Mouse (Mus musculus) heart, embryonic 14.5 days (tissue): ENCODE results near the gene Mpc1. TPM values are rescaled to one million over a fixed set of nuclear protein-coding genes. Genes with fewer than 3 reads are reported as not detected.
"Not testable (repeated sequence)": the region's sequence is repeated elsewhere in the genome, so short reads cannot be mapped to it uniquely, and the experiment has no call there.

Experiments used
- ATAC-seq: fragments of 200-750 bp; cut with Nextera tagmentation; 2 replicates; pipeline ENCODE4 v1.8.0; 2017; ENCODE audit warnings: low read depth, moderate TSS enrichment; ENCODE audit not compliant: insufficient number of reproducible peaks, insufficient read depth, low FRiP score
- H3K27ac ChIP-seq, 2 experiments: fragments of 200-500 bp in 1 of 2; fragments of 300-500 bp in 1 of 2; sonication (generic) in 1 of 2; replicated peaks in 1 of 2; 2 replicates each; pipeline ENCODE4 v1.5.1; 2012 to 2014; ENCODE audit warnings: low read depth in 2 of 2, low read length in 2 of 2, control low read depth in 1 of 2, mild to moderate bottlenecking in 1 of 2, mixed read lengths in 1 of 2; ENCODE audit not compliant: control insufficient read depth in 1 of 2, insufficient read depth in 1 of 2
- H3K27me3 ChIP-seq: fragments of 300-500 bp; sonication (generic); 2 replicates; pipeline ENCODE4 v1.6.1; 2014; ENCODE audit warnings: mild to moderate bottlenecking, low read length, control low read depth; ENCODE audit not compliant: control insufficient read depth, insufficient read depth
- H3K36me3 ChIP-seq: fragments of 300-500 bp; sonication (generic); 2 replicates; pipeline ENCODE4 v1.6.1; 2014; ENCODE audit warnings: mild to moderate bottlenecking, control low read depth, low read length, mixed read lengths; ENCODE audit not compliant: control insufficient read depth, insufficient read depth
- H3K4me1 ChIP-seq, 2 experiments: fragments of 200-500 bp in 1 of 2; fragments of 300-500 bp in 1 of 2; sonication (generic) in 1 of 2; 2 replicates each; pipeline ENCODE4 v1.6.1; 2012 to 2014; ENCODE audit warnings: low read length in 2 of 2, control low read depth in 1 of 2, mixed read lengths in 1 of 2; ENCODE audit not compliant: control insufficient read depth in 2 of 2, insufficient read depth in 2 of 2
- H3K4me2 ChIP-seq: fragments of 300-500 bp; sonication (generic); 2 replicates; pipeline ENCODE4 v1.6.1; 2014; ENCODE audit warnings: mild to moderate bottlenecking, low read length
- H3K4me3 ChIP-seq, 2 experiments: fragments of 200-500 bp in 1 of 2; fragments of 300-500 bp in 1 of 2; sonication (generic) in 1 of 2; 2 replicates each; pipeline ENCODE4 v1.5.1; 2012 to 2014; ENCODE audit warnings: low read length in 2 of 2, mild to moderate bottlenecking in 2 of 2, control low read depth in 1 of 2, low read depth in 1 of 2, moderate library complexity in 1 of 2; ENCODE audit not compliant: control insufficient read depth in 1 of 2, insufficient read depth in 1 of 2
- H3K9ac ChIP-seq: fragments of 300-500 bp; sonication (generic); 2 replicates; pipeline ENCODE4 v1.6.1; 2014; ENCODE audit warnings: mild to moderate bottlenecking, low read length
- H3K9me3 ChIP-seq: fragments of 300-500 bp; sonication (generic); 2 replicates; pipeline ENCODE4 v1.6.1; 2016; ENCODE audit warnings: low read length, control low read depth; ENCODE audit not compliant: control insufficient read depth
- WGBS: fragments of 180-500 bp; shearing (Covaris S2); extraction: QIAGEN DNeasy Blood & Tissue Kit; methylation state at CpG from one replicate; pipeline ENCODE4 v1.1.7; 2014; 5-methylcytosine and 5-hydroxymethylcytosine counted together
- polyA plus RNA-seq: library from polyadenylated mRNA; unstranded; fragments of >200 nt; fragmentation: Nextera tagmentation; extraction: Ambion mirVana; gene quantifications from 2 replicates; pipeline ENCODE4 v1.2.1, GENCODE M21; 2014

The Mpc1 gene
- polyA plus RNA-seq, 1 experiment from 2014 or later = 284 TPM

DNA sequence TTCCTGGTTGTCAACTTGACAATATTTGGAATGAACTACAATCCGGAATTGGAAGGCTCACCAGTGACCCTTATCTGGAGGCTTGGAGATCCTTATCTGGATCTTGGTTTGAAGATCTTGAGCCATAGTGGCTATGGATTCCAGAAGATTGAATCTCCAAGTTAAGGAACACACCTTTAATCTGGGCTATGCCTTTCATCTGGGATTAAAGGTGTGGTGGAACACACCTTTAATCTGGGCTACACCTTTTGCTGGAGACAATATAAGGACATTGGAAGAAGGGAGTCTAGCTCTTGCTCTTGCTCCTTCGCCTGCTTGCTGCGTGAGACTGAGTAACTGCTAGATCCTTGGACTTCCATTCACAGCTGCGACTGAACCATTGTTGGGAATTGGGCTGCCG lies 54.5 kb downstream of the Mpc1 start, which contains the start of gene Prr18:
Prr18 (plus strand) TSS at position 301 of the 400 bp plus-strand sequence.
- not testable (repeated sequence) for ATAC-seq, H3K36me3 ChIP-seq, H3K9ac ChIP-seq, H3K4me2 ChIP-seq, H3K9me3 ChIP-seq, H3K4me3 ChIP-seq, H3K27ac ChIP-seq
- peaks cover 39% of the 10 kb centered on the region for H3K27me3 ChIP-seq
- H3K4me1 ChIP-seq = peaks cover 2 to 10% of the 10 kb centered on the region in 2 experiments; a peak in 1 of 4 replicates
- no CpG with 5 or more reads among the region's 5 CpGs for WGBS

DNA sequence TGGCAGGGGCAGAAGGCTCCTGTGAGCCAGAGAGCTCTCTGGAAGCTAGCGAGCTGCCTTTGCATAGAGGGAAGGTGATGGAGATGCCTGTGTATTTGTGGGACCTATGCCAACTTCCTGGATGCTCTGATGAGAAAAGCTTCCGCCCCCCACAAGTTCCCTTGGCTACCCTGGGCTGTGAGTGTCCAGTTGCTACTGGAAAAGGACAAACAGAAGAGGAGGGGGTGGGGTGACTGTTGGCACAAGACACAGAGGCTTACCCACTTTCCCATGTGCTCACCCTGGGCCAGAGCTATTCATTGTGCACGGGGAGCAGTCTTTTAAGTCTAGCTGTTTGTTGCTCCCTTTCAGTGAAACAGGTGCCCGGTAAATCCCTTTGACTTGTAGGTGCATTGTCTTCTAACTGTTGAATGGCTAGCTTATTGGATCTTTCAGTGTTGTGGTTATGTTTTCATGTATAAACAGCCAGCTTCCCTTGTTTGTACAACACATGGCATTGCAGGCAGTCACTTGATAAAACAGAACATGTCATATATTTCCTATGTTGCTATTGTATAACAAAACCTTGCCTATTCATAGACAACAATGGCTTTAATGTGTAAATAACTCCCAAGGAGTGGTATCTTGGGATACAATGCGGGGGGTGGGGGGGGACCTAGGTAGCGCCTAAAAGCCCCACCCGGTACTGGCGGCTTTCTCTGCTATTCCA lies 57.1 kb downstream of the Mpc1 start:
- peak overlapping the region; percentile 96 for H3K4me2 ChIP-seq
- no peaks in the 10 kb centered on the region for H3K36me3 ChIP-seq
- 22% methylated on average over 8 of the region's 8 CpGs for WGBS
- peak overlapping the region in 1 of 2 experiments; percentile 52; a peak in 2 of 4 replicates for H3K4me3 ChIP-seq
- H3K27ac ChIP-seq = no peak overlapping the region
- peaks cover 2 to 10% of the 10 kb centered on the region in 2 experiments; a peak in 1 of 4 replicates for H3K4me1 ChIP-seq
- no peak for ATAC-seq
- H3K9ac ChIP-seq = no peak overlapping the region
- H3K27me3 ChIP-seq = peaks cover 50% of the 10 kb centered on the region
- H3K9me3 ChIP-seq = no peaks in the 10 kb centered on the region

DNA sequence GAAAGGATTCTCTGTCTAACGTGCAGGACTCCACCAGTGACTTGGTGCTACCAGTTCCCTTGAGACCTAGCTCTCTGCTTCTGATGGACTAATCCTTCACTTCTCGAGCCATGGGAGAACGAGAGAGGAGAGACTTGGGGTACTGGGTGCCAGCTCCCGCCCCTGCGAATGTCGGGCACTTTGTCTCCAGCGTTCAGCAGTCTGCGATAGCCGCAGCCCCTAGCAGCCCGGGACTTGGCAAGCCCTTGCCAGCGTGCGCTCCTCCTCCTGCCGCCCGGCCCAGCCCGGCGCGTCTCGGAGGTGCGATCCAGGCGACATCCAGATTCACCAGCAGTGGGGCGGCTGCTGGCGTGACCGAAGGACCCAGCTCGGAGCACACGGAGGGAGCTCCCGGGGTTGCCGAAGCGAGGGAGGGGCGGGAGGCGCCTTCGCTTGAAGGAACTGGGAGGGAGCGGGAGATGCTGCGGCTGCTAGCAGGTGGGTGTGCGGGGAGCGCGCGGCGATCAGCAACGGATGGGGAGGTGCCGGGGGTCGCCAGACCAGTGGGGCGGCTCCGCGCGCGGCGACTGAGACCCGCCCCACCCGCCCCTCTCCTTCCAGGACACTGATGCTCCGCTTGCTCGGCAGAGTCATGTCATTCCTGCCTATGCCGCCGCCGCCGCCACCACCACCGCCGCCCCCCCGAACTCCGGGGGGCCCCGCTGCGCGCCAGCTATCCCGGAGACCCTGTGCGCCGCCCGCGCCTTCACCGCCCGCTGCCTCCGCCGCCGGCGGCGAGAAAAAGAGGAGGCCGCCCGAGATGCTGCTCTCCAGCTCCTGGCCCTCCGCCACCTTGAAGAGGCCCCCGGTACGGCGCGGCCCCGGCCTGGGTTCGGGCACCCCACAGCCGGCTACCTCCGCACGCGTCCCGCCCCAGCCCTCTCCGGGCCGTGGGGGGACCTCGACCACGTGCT lies 58.0 kb downstream of the Mpc1 start:
- Histone ChIP-seq H3K9me3 (no peaks in the 10 kb centered on the region), H3K4me2 (peak overlapping the region; percentile 96), H3K27me3 (peaks cover 50% of the 10 kb centered on the region), H3K9ac (peak overlapping the region; percentile 55), H3K4me1 (peaks cover 2 to 10% of the 10 kb centered on the region in 2 experiments; a peak in 1 of 4 replicates), H3K4me3 (peak overlapping the region; percentile 48 to 52), H3K36me3 (no peaks in the 10 kb centered on the region), H3K27ac (no peak overlapping the region)
- under 1% methylated on average over 65 of the region's 92 CpGs for WGBS
- ATAC-seq = no peak

DNA sequence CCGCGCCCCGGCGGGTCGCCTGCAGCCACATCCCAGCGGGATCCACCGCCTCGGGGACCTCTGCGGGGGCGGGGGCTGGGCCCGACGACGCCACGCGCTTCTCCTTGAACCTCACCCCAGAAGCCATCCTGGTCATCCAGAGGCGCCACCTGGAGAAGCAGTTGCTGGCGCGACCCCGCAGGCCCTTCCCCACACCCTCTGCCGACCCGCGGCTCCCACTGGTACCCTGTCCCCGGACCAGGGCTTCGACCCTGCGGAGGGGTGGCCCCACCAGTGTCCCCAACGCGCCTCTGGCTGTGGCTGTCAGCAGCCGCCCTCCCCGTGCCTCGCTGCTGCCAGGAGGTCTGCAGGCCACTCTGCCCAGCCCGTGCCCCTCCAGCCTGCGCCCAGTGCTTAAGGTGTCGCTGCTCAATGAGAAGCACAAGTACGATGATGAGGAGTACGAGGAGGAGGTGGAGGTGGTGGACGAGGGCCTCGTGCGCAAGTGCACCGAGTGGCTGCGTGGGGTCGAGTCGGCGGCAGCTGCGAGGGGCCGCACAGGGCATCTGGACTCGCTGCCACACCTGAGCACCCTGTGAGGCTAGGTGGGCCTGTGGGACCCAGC lies 58.8 kb downstream of the Mpc1 start:
- Histone ChIP-seq H3K4me1 (peaks cover 2 to 10% of the 10 kb centered on the region in 2 experiments; a peak in 1 of 4 replicates), H3K36me3 (no peaks in the 10 kb centered on the region), H3K4me2 (peak overlapping the region; percentile 96), H3K27ac (no peak overlapping the region), H3K9ac (peak overlapping the region; percentile 55), H3K27me3 (peaks cover 50% of the 10 kb centered on the region), H3K9me3 (no peaks in the 10 kb centered on the region), H3K4me3 (peak overlapping the region; percentile 48 to 52)
- WGBS = 12% methylated on average over 46 of the region's 46 CpGs
- no peak for ATAC-seq

DNA sequence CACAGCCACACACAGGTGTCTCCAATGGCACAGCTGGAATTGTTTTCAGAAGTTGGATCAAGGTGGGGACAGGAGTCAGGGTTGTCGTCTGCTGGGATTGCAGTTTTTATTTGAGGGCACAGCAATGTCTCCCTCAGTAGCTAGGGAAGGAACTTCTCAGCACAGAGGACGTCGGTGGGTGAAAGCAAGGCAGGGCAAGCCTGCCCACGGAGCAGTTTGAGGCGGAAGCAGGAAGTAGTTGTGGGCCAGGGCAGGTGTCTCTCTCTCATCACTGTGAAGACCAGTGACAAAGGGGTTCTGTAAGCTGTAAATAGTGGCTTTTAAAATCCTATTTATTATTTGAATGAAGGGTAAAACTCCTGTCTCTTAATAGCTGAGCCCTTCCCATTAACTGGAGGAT lies 60.0 kb downstream of the Mpc1 start:
- Histone ChIP-seq H3K4me2 (no peak overlapping the region), H3K4me1 (peaks cover 2 to 10% of the 10 kb centered on the region in 2 experiments; a peak in 1 of 4 replicates), H3K4me3 (no peak overlapping the region), H3K27me3 (peaks cover 50% of the 10 kb centered on the region), H3K27ac (no peak overlapping the region), H3K9ac (no peak overlapping the region), H3K36me3 (no peaks in the 10 kb centered on the region), H3K9me3 (no peaks in the 10 kb centered on the region)
- 46% methylated on average over 5 of the region's 5 CpGs for WGBS
- ATAC-seq = no peak

DNA sequence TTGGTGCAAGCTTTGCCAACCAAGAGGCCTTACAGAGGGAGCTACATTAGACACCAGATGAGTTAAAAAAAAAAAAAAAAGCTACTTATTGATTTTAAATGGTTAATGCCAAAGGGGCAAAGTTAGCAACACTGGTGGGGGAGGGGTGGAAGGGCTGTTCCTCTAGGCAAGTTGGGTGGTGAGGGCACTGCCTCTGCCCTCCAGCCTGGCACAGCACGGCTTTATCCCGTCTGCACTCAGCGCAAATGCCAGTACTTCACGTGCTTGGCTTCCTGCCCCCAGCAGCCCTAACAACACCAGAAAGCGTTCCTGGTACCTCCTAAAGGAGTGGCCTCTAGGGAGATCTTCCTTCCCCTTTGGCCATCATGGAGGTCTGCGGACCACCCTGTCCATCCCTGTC lies 60.7 kb downstream of the Mpc1 start:
- H3K4me1 ChIP-seq = peaks cover 2 to 10% of the 10 kb centered on the region in 2 experiments; a peak in 1 of 4 replicates
- no peak overlapping the region for H3K27ac ChIP-seq
- peaks cover 48% of the 10 kb centered on the region for H3K27me3 ChIP-seq
- no peak overlapping the region for H3K9ac ChIP-seq
- no peaks in the 10 kb centered on the region for H3K36me3 ChIP-seq
- no peak overlapping the region for H3K4me3 ChIP-seq
- no peak overlapping the region for H3K4me2 ChIP-seq
- ATAC-seq = no peak
- WGBS = 80% methylated on average over 6 of the region's 6 CpGs
- H3K9me3 ChIP-seq = no peaks in the 10 kb centered on the region
